Comparison of ENCODE assay signal across 11 mouse cellular contexts in the genomic region with DNA sequence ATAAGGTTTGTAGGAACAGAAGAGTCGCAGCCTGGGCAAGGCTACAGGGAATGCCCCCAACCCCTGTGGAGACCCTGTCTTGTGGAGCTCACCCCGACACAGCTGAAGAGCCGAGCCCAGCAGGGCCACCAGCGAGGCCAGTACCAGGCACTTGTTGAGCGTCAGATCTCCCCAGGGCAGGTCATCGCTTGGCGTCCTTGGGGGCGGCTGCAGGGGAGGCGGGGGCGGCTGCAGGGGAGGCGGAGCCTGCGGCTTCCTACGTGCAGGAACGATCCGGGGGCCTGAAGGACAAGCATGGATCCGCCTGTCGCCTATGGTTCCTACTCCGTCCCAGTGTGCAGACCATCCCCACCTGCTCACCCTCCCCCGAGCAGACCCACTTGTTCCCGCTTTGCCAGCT. TPM values are rescaled to one million over a fixed set of nuclear protein-coding genes. Genes with fewer than 3 reads are reported as not detected.
DNase-seq lines count a peak whose midpoint lies in the region; ATAC-seq and TF ChIP-seq lines count a peak whose summit lies in the region.
"Had no signal": no experiment of that assay in that cellular context is flagged by ENCODE, and none has a peak within 500 bp of the region (broad histone marks: within the 10 kb centered on the region; RNA-seq: fewer than 3 reads in every experiment).

No protein-coding gene starts in this region.

- peaks cover 65% of the 10 kb centered on the region for H3K27me3 ChIP-seq in forebrain, embryonic 13.5 days
- H3K27me3 ChIP-seq in forebrain, embryonic 15.5 days: peaks cover 41% of the 10 kb centered on the region
- H3K27me3 ChIP-seq in hindbrain, embryonic 16.5 days (replicated peaks; ENCODE audit: control insufficient read depth, insufficient read depth, low read length): peaks cover 18% of the 10 kb centered on the region

- H3K36me3 ChIP-seq in forebrain, embryonic 13.5 days (ENCODE audit: poor library complexity, severe bottlenecking): peaks cover 4% of the 10 kb centered on the region
- peaks cover 1% of the 10 kb centered on the region; the same call in 1 of the 2 replicates for H3K36me3 ChIP-seq in forebrain, embryonic 15.5 days
- H3K36me3 ChIP-seq in ES-E14 (ENCODE audit: control insufficient read depth, insufficient read depth, low read length, poor library complexity, severe bottlenecking): peaks cover 3% of the 10 kb centered on the region; the same call in 1 of the 2 replicates
- H3K36me3 ChIP-seq in hindbrain, embryonic 16.5 days (ENCODE audit: control insufficient read depth, insufficient read depth, low read length): peaks cover 2% of the 10 kb centered on the region; the same call in 1 of the 2 replicates

- no peak overlapping the region for H3K4me3 ChIP-seq in forebrain, embryonic 13.5 days
- H3K4me3 ChIP-seq in forebrain, embryonic 15.5 days: no peak overlapping the region
- no peak overlapping the region for H3K4me3 ChIP-seq in layer of hippocampus, adult 2 months
- peak overlapping the region; percentile 45 to 51 for H3K4me3 ChIP-seq in ES-E14 (ENCODE audit: insufficient read depth in 1 of 2, low read depth in 1 of 2, low read length in 2 of 2, poor library complexity in 1 of 2, severe bottlenecking in 1 of 2)
- H3K4me3 ChIP-seq in hindbrain, embryonic 16.5 days (ENCODE audit: low read length): peak overlapping the region; percentile 3; the same call in 1 of the 2 replicates
- H3K4me3 ChIP-seq in left cerebral cortex, adult 2 months: no peak overlapping the region

- no peak overlapping the region for H3K27ac ChIP-seq in forebrain, embryonic 13.5 days
- no peak overlapping the region for H3K27ac ChIP-seq in forebrain, embryonic 15.5 days (replicated peaks)
- H3K27ac ChIP-seq in layer of hippocampus, adult 2 months: peak overlapping the region; percentile 28; the same call in 1 of the 2 replicates
- H3K27ac ChIP-seq in ES-E14 (ENCODE audit: insufficient read depth, low read depth, low read length, poor library complexity, severe bottlenecking): no peak overlapping the region
- H3K27ac ChIP-seq in hindbrain, embryonic 16.5 days (ENCODE audit: low read depth, low read length): no peak overlapping the region
- H3K27ac ChIP-seq in left cerebral cortex, adult 2 months: no peak overlapping the region; the same call in 1 of the 2 replicates
- H3K27ac ChIP-seq: liver, embryonic 14.5 days had no signal

- no peak overlapping the region; the same call in 1 of the 2 replicates for H3K4me2 ChIP-seq in forebrain, embryonic 13.5 days
- no peak overlapping the region for H3K4me2 ChIP-seq in forebrain, embryonic 15.5 days (replicated peaks)
- peak overlapping the region; percentile 21 for H3K4me2 ChIP-seq in hindbrain, embryonic 16.5 days (ENCODE audit: low read length)

- peak overlapping the region; percentile 26; the same call in 1 of the 2 replicates for H3K9ac ChIP-seq in forebrain, embryonic 13.5 days
- H3K9ac ChIP-seq in forebrain, embryonic 15.5 days (replicated peaks): no peak overlapping the region
- 0 out of 2 replicates have a peak overlapping the region, but pooled peaks have one; percentile 36 for H3K9ac ChIP-seq in ES-E14 (ENCODE audit: insufficient read depth, low read depth, low read length, poor library complexity, severe bottlenecking)
- 0 out of 2 replicates have a peak overlapping the region, but pooled peaks have one; percentile 27 for H3K9ac ChIP-seq in hindbrain, embryonic 16.5 days (ENCODE audit: low read depth, low read length)
- H3K9ac ChIP-seq: liver, embryonic 14.5 days had no signal

- ATAC-seq in forebrain, embryonic 13.5 days: no peak
- ATAC-seq in forebrain, embryonic 15.5 days (replicated peaks): no peak
- ATAC-seq in hindbrain, embryonic 16.5 days: no peak
- no peak for ATAC-seq in CD4-positive, CD25-positive, alpha-beta regulatory T cell, adult 4 months

- in situ Hi-C loops in ES-E14 (cut with MboI; ENCODE audit: low sequenced_read_pairs in 2 of 2, unreplicated experiment in 2 of 2): no loop called here

- no peak for DNase-seq in layer of hippocampus, adult 2 months (ENCODE audit: low spot score in 2 of 2)
- DNase-seq in layer of hippocampus, postnatal 10 days (ENCODE audit: low spot score in 2 of 2): no peak
- DNase-seq in ES-E14 (ENCODE audit: low read depth, low spot score): no peak
- no peak for DNase-seq in left cerebral cortex, adult 2 months (ENCODE audit: extremely low spot score in 1 of 2, low spot score in 2 of 2)
- DNase-seq: cerebellum, postnatal 36 days; heart, adult 18-20 months had no signal

- H3K4me1 ChIP-seq in forebrain, embryonic 13.5 days: peaks cover 34% of the 10 kb centered on the region
- H3K4me1 ChIP-seq in forebrain, embryonic 15.5 days: peaks cover 26% of the 10 kb centered on the region
- peaks cover 10 to 12% of the 10 kb centered on the region in 2 experiments; a peak in 3 of 4 replicates for H3K4me1 ChIP-seq in ES-E14 (ENCODE audit: control insufficient read depth in 2 of 2, insufficient read depth in 2 of 2, low read length in 2 of 2, poor library complexity in 1 of 2)
- peaks cover 22% of the 10 kb centered on the region for H3K4me1 ChIP-seq in hindbrain, embryonic 16.5 days (ENCODE audit: control insufficient read depth, insufficient read depth, low read depth, low read length)

- no peak for TF ChIP-seq CTCF in layer of hippocampus, adult 2 months (conservative IDR thresholded peaks at IDR 0.05)
- no peak for TF ChIP-seq CTCF in left cerebral cortex, adult 2 months (IDR thresholded peaks at IDR 0.05)

- H3K9me3 ChIP-seq in forebrain, embryonic 13.5 days (replicated peaks): no peaks in the 10 kb centered on the region
- H3K9me3 ChIP-seq in forebrain, embryonic 15.5 days: no peaks in the 10 kb centered on the region
- H3K9me3 ChIP-seq in ES-E14 (ENCODE audit: control insufficient read depth, insufficient read depth, low read depth, low read length): no peaks in the 10 kb centered on the region
- no peaks in the 10 kb centered on the region for H3K9me3 ChIP-seq in hindbrain, embryonic 16.5 days (ENCODE audit: control insufficient read depth, low read length)

- 5% methylated on average over 12 of the region's 20 CpGs for WGBS in forebrain, embryonic 13.5 days
- 4% methylated on average over 20 of the region's 20 CpGs for WGBS in forebrain, embryonic 15.5 days
- 6% methylated on average over 20 of the region's 20 CpGs for WGBS in hindbrain, embryonic 16.5 days

- intact Hi-C loops in left cerebral cortex, adult 2 months (cut with DNase I): no loop called here

TF ChIP-seq in ES-E14, 5 proteins besides CTCF, POLR2A, EP300 and RAD21 (continues in another document):
- TF ChIP-seq HCFC1 (IDR thresholded peaks at IDR 0.05; ENCODE audit: borderline replicate concordance, insufficient read depth, low read length): no peak

RNA-seq across cellular contexts. Expression of a gene that starts 3.2 kb away (rescaled TPM):
- 0.26 TPM in 1 of 2 replicates, not detected in the other for polyA plus RNA-seq in forebrain, embryonic 13.5 days (2015; fragmentation: Nextera tagmentation; extraction: Ambion mirVana)
- polyA plus RNA-seq in forebrain, embryonic 15.5 days (2015; fragmentation: Nextera tagmentation; extraction: Ambion mirVana): 0.31 TPM in 1 of 2 replicates, not detected in the other
- total RNA-seq in layer of hippocampus, adult 2 months (2021): 1 to 10 TPM; 1.9 to 2.5 TPM
- total RNA-seq in layer of hippocampus, postnatal 10 days (2021): 1 to 10 TPM; 1.4 TPM
- total RNA-seq in ES-E14 (2012; rRNA removed): 0.67 and 1.0 TPM in 2 replicates
- polyA plus RNA-seq in hindbrain, embryonic 16.5 days (2015; fragmentation: Nextera tagmentation; extraction: Ambion mirVana): 1.1 and 1.2 TPM in 2 replicates
- polyA plus RNA-seq in CD4-positive, CD25-positive, alpha-beta regulatory T cell, adult 4 months (2017; shearing (Covaris generic)): not detected
- total RNA-seq in left cerebral cortex, adult 2 months (2021): 1 to 10 TPM; 5.9 to 7.4 TPM
- polyA plus RNA-seq: liver, embryonic 14.5 days had no signal

RNA-seq across cellular contexts. Expression of a gene that starts 5.0 kb away (rescaled TPM):
- polyA plus RNA-seq in forebrain, embryonic 13.5 days (2015; fragmentation: Nextera tagmentation; extraction: Ambion mirVana): 0.13 TPM in 1 of 2 replicates, not detected in the other
- polyA plus RNA-seq in forebrain, embryonic 15.5 days (2015; fragmentation: Nextera tagmentation; extraction: Ambion mirVana): 0.10 TPM in 2 replicates
- total RNA-seq in layer of hippocampus, adult 2 months (2021): 1 to 10 TPM; 2.7 to 5.3 TPM
- 1 to 10 TPM; 2.1 to 2.5 TPM for total RNA-seq in layer of hippocampus, postnatal 10 days (2021)
- total RNA-seq in ES-E14 (2012; rRNA removed): 1.0 and 1.9 TPM in 2 replicates
- not detected in 2 replicates for polyA plus RNA-seq in hindbrain, embryonic 16.5 days (2015; fragmentation: Nextera tagmentation; extraction: Ambion mirVana)
- not detected for polyA plus RNA-seq in CD4-positive, CD25-positive, alpha-beta regulatory T cell, adult 4 months (2017; shearing (Covaris generic))
- total RNA-seq in left cerebral cortex, adult 2 months (2021): 1 to 10 TPM; 1.9 to 3.8 TPM

RNA-seq across cellular contexts. Expression of a gene that starts 11.7 kb away (rescaled TPM):
- polyA plus RNA-seq in forebrain, embryonic 13.5 days (2015; fragmentation: Nextera tagmentation; extraction: Ambion mirVana): 141 and 151 TPM in 2 replicates
- 140 and 154 TPM in 2 replicates for polyA plus RNA-seq in forebrain, embryonic 15.5 days (2015; fragmentation: Nextera tagmentation; extraction: Ambion mirVana)
- 10 to 100 TPM; 68.4 to 76.3 TPM for total RNA-seq in layer of hippocampus, adult 2 months (2021)
- total RNA-seq in layer of hippocampus, postnatal 10 days (2021): 10 to 100 TPM; 61.9 to 72.8 TPM
- 77.2 and 87.1 TPM in 2 replicates for total RNA-seq in ES-E14 (2012; rRNA removed)
- polyA plus RNA-seq in hindbrain, embryonic 16.5 days (2015; fragmentation: Nextera tagmentation; extraction: Ambion mirVana): 129 and 140 TPM in 2 replicates
- polyA plus RNA-seq in CD4-positive, CD25-positive, alpha-beta regulatory T cell, adult 4 months (2017; shearing (Covaris generic)): 100 to 1,000 TPM; 106 to 120 TPM
- 10 to 100 TPM; 68.2 to 71.0 TPM for total RNA-seq in left cerebral cortex, adult 2 months (2021)

RNA-seq across cellular contexts. Expression of a gene that starts 12.1 kb away (rescaled TPM):
- polyA plus RNA-seq in forebrain, embryonic 13.5 days (2015; fragmentation: Nextera tagmentation; extraction: Ambion mirVana): 63.5 and 67.3 TPM in 2 replicates
- 60.2 and 62.6 TPM in 2 replicates for polyA plus RNA-seq in forebrain, embryonic 15.5 days (2015; fragmentation: Nextera tagmentation; extraction: Ambion mirVana)
- total RNA-seq in layer of hippocampus, adult 2 months (2021): 10 to 100 TPM; 51.7 to 55.1 TPM
- 10 to 100 TPM; 42.9 to 45.3 TPM for total RNA-seq in layer of hippocampus, postnatal 10 days (2021)
- total RNA-seq in ES-E14 (2012; rRNA removed): 31.4 and 39.6 TPM in 2 replicates
- 44.7 and 59.9 TPM in 2 replicates for polyA plus RNA-seq in hindbrain, embryonic 16.5 days (2015; fragmentation: Nextera tagmentation; extraction: Ambion mirVana)
- 10 to 100 TPM; 12.3 to 13.2 TPM for polyA plus RNA-seq in CD4-positive, CD25-positive, alpha-beta regulatory T cell, adult 4 months (2017; shearing (Covaris generic))
- total RNA-seq in left cerebral cortex, adult 2 months (2021): 10 to 100 TPM; 42.0 to 48.7 TPM

RNA-seq across cellular contexts. Expression of a gene that starts 16.4 kb away (rescaled TPM):
- 1,581 and 1,699 TPM in 2 replicates for polyA plus RNA-seq in forebrain, embryonic 13.5 days (2015; fragmentation: Nextera tagmentation; extraction: Ambion mirVana)
- polyA plus RNA-seq in forebrain, embryonic 15.5 days (2015; fragmentation: Nextera tagmentation; extraction: Ambion mirVana): 1,419 and 1,463 TPM in 2 replicates
- 100 to 1,000 TPM; 478 to 493 TPM for total RNA-seq in layer of hippocampus, adult 2 months (2021)
- total RNA-seq in layer of hippocampus, postnatal 10 days (2021): 100 to 1,000 TPM; 399 to 419 TPM
- 823 and 1,116 TPM in 2 replicates for total RNA-seq in ES-E14 (2012; rRNA removed)
- polyA plus RNA-seq in hindbrain, embryonic 16.5 days (2015; fragmentation: Nextera tagmentation; extraction: Ambion mirVana): 1,272 and 1,293 TPM in 2 replicates
- 1,000 to 10,000 TPM; 1,727 to 2,219 TPM for polyA plus RNA-seq in CD4-positive, CD25-positive, alpha-beta regulatory T cell, adult 4 months (2017; shearing (Covaris generic))
- total RNA-seq in left cerebral cortex, adult 2 months (2021): 100 to 1,000 TPM; 476 to 536 TPM

Comparison
In these comparisons a context has a peak if more than half of its experiments do, and no peak if none do; other contexts are left out.
1. H3K4me3 ChIP-seq: peak in ES-E14 (2 of 2) and hindbrain, embryonic 16.5 days (single experiment); none in forebrain, embryonic 13.5 days (single experiment), forebrain, embryonic 15.5 days (single experiment), layer of hippocampus, adult 2 months (single experiment) and left cerebral cortex, adult 2 months (single experiment).